Mouse (Mus musculus): ENCODE measurements around the gene Nt5c3. TPM values are rescaled to one million over a fixed set of nuclear protein-coding genes. Genes with fewer than 3 reads are reported as not detected.

The Nt5c3 gene
- polyA plus RNA-seq, 1 experiment from 2014 or later, result 55.6 TPM

DNA sequence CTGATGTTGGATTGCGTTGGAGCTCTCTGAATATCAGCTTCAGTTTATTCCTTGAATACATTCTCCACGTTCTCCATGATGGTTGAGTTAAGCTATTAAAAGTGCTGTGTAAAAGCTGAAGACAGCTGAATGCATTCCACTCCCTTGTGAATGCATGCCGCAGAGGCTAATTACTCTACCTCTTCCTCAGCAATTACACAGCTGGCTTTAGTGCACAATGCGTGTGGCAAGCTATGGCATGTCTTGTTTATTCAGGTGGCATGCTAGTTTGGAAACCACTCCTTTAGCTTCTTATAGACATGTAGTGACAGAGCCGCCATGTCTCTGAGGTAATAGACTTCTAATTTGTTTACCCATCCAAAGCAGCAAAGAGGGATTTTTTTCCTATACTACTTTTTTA, 67.0 kb downstream of the Nt5c3 start:
- Histone ChIP-seq H3K9ac (no peak overlapping the region), H3K27ac (no peak overlapping the region), H3K4me1 (no peaks in the 10 kb centered on the region), H3K4me2 (no peak overlapping the region), H3K9me3 (no peaks in the 10 kb centered on the region), H3K36me3 (peaks cover 51% of the 10 kb centered on the region), H3K4me3 (no peak overlapping the region), H3K27me3 (no peaks in the 10 kb centered on the region)
- 64% methylated on average over 5 of the region's 5 CpGs for WGBS
- 0 out of 2 replicates have a peak, but pooled peaks have one; percentile 14 for ATAC-seq (ENCODE audit: insufficient number of reproducible peaks, low FRiP score, low TSS enrichment, low read depth)

DNA sequence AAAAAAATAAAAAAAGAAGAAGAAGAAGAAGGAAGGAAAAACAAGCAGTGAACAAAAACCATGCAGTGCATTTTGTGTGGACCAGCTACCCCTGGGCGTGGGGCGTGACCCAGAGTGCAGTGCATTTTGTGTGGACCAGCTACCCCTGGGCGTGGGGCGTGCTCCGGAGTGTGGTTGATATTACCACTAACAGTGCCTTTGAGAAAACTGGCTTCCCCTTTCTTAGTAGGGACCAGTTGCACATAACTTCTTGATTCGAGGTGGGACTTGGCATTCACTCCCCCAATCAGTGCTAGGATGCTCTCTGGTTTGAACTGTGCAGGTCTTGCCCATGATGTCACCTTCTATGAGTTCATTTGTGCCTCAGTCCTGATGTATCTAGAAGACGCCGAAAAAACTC, 68.9 kb downstream of the Nt5c3 start:
- Histone ChIP-seq H3K4me3 (no peak overlapping the region), H3K4me2 (no peak overlapping the region), H3K4me1 (no peaks in the 10 kb centered on the region), H3K9me3 (no peaks in the 10 kb centered on the region), H3K9ac (no peak overlapping the region), H3K36me3 (peaks cover 52% of the 10 kb centered on the region), H3K27ac (no peak overlapping the region), H3K27me3 (no peaks in the 10 kb centered on the region)
- 92% methylated on average over 8 of the region's 8 CpGs for WGBS
- ATAC-seq (ENCODE audit: insufficient number of reproducible peaks, low FRiP score, low TSS enrichment, low read depth), result no peak

DNA sequence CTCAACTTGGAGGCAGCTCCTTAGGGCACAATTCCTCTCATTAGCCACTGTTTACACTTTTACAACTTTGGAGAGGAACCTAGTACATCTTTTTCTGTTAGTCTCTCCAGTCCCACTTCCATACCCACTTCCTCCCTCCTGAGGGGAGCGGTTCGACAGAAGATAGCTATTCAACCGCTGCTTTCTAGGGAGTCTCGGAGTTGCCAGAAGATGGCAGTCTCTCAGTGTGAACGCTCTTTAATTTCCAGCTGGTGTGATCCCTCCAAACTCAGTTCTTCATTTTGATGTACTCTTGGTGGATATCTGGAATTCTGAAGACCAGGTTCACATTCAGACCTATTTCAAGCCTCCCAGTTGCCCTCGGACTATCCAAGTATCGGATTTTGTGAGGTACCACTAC, 73.4 kb downstream of the Nt5c3 start:
- H3K36me3 ChIP-seq, result peaks cover 46% of the 10 kb centered on the region
- no peak overlapping the region for H3K9ac ChIP-seq
- no peak for ATAC-seq (ENCODE audit: insufficient number of reproducible peaks, low FRiP score, low TSS enrichment, low read depth)
- no peak overlapping the region for H3K27ac ChIP-seq
- 81% methylated on average over 7 of the region's 7 CpGs for WGBS
- no peak overlapping the region for H3K4me3 ChIP-seq
- no peak overlapping the region for H3K4me2 ChIP-seq
- H3K9me3 ChIP-seq, result no peaks in the 10 kb centered on the region
- no peaks in the 10 kb centered on the region for H3K4me1 ChIP-seq
- no peaks in the 10 kb centered on the region for H3K27me3 ChIP-seq

DNA sequence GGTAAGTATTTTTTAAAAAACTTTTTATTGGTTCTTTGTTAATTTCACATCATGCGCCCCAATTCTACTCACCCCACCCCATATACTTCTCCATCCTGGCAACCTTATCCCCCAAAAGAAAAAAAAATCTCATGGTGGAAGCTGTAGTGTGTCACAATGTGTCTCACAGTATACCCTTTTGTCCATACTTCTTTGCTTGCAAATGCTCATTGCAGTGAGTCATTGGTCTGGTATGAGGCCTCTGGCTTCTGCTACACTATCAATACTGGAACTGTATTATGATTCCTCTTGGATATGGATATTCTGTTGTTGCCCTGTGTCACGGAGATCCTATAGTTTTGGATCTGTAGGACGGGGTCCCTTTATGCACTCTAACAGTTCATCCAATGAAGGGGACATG, 74.8 kb downstream of the Nt5c3 start:
- H3K9ac ChIP-seq, result no peak overlapping the region
- H3K4me1 ChIP-seq, result no peaks in the 10 kb centered on the region
- H3K4me3 ChIP-seq, result no peak overlapping the region
- peaks cover 46% of the 10 kb centered on the region for H3K36me3 ChIP-seq
- WGBS, result 89% methylated on average over 3 of the region's 3 CpGs
- H3K4me2 ChIP-seq, result no peak overlapping the region
- no peak for ATAC-seq (ENCODE audit: insufficient number of reproducible peaks, low FRiP score, low TSS enrichment, low read depth)
- H3K27ac ChIP-seq, result no peak overlapping the region
- H3K27me3 ChIP-seq, result no peaks in the 10 kb centered on the region
- no peaks in the 10 kb centered on the region for H3K9me3 ChIP-seq

DNA sequence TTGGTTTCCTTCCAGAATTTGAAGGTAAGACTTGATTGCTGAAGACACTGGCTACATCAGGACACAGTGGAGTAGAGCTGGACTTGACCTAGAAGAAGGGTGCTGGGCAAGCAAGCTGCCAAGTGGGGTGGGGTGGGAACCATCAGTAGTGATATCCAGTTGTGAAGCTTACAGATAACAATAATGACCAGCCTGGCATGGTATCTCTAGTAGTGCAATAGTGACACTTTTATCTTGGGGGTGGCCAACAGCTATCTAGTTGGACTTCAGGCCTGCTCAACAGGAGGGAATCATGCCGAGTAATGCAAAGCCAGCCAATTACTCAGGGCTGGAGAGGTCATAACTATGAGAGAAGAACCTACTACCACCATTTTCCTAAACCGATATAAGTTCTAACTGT, 79.4 kb downstream of the Nt5c3 start:
- H3K27ac ChIP-seq, result no peak overlapping the region
- H3K4me3 ChIP-seq, result no peak overlapping the region
- H3K27me3 ChIP-seq, result no peaks in the 10 kb centered on the region
- H3K36me3 ChIP-seq, result peaks cover 19% of the 10 kb centered on the region
- ATAC-seq (ENCODE audit: insufficient number of reproducible peaks, low FRiP score, low TSS enrichment, low read depth), result no peak
- 89% methylated on average over 2 of the region's 2 CpGs for WGBS
- no peaks in the 10 kb centered on the region for H3K4me1 ChIP-seq
- H3K9ac ChIP-seq, result no peak overlapping the region
- no peak overlapping the region for H3K4me2 ChIP-seq
- H3K9me3 ChIP-seq, result no peaks in the 10 kb centered on the region

DNA sequence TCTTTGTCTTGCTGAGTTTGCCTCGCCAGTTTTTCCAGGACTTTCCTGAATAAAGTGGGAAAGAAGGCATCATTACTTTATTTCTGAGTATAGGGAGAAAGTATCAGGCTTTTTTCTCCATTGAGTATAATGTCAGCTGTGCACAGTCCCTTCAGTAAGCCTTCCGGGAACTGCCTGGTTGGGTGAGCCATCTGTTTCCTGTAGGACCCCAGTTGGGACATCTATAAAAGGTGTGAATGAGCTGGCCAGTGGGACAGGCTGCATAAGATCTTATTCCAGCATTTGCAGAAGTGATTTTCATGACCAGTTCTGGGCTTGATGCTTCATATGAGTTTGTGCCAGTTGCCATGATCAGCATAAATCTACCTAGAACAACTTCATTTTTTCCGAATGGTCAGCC, 80.5 kb downstream of the Nt5c3 start:
- 67% methylated on average over 3 of the region's 3 CpGs for WGBS
- no peak for ATAC-seq (ENCODE audit: insufficient number of reproducible peaks, low FRiP score, low TSS enrichment, low read depth)
- peaks cover 18% of the 10 kb centered on the region for H3K36me3 ChIP-seq

DNA sequence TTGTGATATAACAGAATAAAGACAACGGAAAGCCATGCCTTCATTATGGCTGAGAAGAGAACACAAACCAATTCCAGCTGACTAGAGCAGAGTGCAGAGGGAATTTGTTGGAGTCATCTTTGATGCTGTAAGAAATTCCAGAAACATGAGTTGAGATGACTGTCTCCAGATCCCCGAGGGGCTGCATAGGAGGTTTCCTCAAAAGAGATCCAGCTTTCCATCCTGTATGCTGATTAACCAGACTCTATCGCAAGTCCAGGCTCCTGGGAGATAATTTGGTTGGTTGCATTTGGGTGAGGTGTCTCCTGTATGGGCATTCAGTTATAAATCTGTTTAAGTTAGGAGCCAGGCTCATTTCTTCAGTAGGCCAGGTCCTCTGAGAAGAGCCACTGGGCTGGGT, 86.1 kb downstream of the Nt5c3 start:
- peaks cover 13% of the 10 kb centered on the region for H3K4me1 ChIP-seq
- H3K9ac ChIP-seq, result no peak overlapping the region
- H3K36me3 ChIP-seq, result peaks cover 26% of the 10 kb centered on the region
- 69% methylated on average over 3 of the region's 3 CpGs for WGBS
- H3K4me2 ChIP-seq, result no peak overlapping the region
- H3K27me3 ChIP-seq, result no peaks in the 10 kb centered on the region
- no peak overlapping the region for H3K4me3 ChIP-seq
- no peak overlapping the region for H3K27ac ChIP-seq
- ATAC-seq (ENCODE audit: insufficient number of reproducible peaks, low FRiP score, low TSS enrichment, low read depth), result no peak
- no peaks in the 10 kb centered on the region for H3K9me3 ChIP-seq

More for the DNA sequence above, 80.5 kb downstream of the Nt5c3 start:
- Histone ChIP-seq H3K27me3 (no peaks in the 10 kb centered on the region), H3K4me3 (no peak overlapping the region), H3K4me1 (no peaks in the 10 kb centered on the region), H3K9me3 (no peaks in the 10 kb centered on the region), H3K27ac (no peak overlapping the region), H3K9ac (no peak overlapping the region), H3K4me2 (no peak overlapping the region)

DNA sequence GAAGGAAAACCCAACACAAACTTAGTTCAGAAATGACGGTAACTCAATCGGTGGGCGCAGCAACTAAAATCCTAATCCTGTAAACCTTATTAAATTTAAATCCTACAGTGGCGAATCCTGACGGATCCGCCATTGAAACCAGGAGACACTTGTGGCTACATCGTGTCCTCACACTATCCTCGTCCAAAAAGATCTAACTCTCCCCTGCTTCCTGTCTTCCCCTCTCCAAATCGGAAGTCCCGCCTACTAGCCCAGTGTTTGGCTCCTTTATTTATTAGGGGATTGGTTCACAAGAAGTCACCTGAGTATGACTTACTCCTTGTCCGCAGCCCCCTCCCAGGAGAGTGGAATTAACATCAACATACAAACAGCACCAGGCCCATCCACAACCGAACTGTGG, 86.6 kb downstream of the Nt5c3 start:
- no peak overlapping the region for H3K4me3 ChIP-seq
- H3K4me2 ChIP-seq, result no peak overlapping the region
- peaks cover 13% of the 10 kb centered on the region for H3K4me1 ChIP-seq
- H3K27ac ChIP-seq, result no peak overlapping the region
- ATAC-seq (ENCODE audit: insufficient number of reproducible peaks, low FRiP score, low TSS enrichment, low read depth), result no peak
- no peaks in the 10 kb centered on the region for H3K9me3 ChIP-seq
- 93% methylated on average over 12 of the region's 12 CpGs for WGBS
- no peak overlapping the region for H3K9ac ChIP-seq
- H3K36me3 ChIP-seq, result peaks cover 26% of the 10 kb centered on the region
- H3K27me3 ChIP-seq, result no peaks in the 10 kb centered on the region

DNA sequence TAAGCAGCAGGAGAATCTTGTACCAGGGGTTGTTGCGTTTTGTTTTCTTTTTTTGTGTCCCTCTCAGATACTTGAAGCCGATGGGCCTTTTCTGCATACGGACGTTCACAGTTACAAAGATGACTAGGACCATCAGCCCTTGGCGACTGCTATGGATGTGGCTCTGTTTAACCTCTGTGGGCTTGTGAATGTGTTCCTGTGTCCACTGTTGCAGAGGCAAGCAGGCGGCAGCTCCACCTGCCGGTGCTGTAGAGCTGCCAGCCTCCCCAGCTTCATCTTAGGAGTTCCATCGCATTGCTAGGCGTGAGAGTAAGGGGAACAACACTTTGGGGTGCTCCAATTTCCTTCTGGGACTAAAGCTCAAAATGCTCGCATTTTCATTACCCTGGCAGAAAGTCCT, 88.2 kb downstream of the Nt5c3 start:
- Histone ChIP-seq H3K9me3 (no peaks in the 10 kb centered on the region), H3K27ac (no peak overlapping the region), H3K4me1 (peaks cover 13% of the 10 kb centered on the region), H3K9ac (no peak overlapping the region), H3K36me3 (peaks cover 21% of the 10 kb centered on the region), H3K4me2 (no peak overlapping the region), H3K27me3 (no peaks in the 10 kb centered on the region), H3K4me3 (no peak overlapping the region)
- no peak for ATAC-seq (ENCODE audit: insufficient number of reproducible peaks, low FRiP score, low TSS enrichment, low read depth)
- 85% methylated on average over 10 of the region's 10 CpGs for WGBS

DNA sequence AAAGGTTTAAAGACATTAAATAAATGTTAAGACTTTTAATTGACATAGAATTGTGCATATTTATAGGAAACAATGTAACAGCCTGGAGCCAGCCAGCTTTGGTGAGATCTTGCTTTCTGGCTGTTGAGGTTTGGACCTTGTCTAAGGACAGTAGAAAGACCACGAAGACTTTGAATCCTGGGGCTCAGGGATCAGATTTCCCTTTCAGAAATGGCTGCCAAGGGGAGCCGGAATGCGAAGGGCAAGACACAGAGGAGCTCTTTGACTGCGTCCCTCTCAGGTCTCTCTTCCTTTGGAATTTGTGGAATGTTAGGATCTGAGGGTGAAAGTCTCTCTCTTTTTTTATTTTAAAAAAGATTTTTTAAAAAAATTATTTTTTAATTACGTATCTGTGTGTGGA, 89.0 kb downstream of the Nt5c3 start:
- H3K4me1 ChIP-seq, result peaks cover 13% of the 10 kb centered on the region
- WGBS, result 53% methylated on average over 5 of the region's 5 CpGs
- H3K4me3 ChIP-seq, result no peak overlapping the region
- H3K9me3 ChIP-seq, result no peaks in the 10 kb centered on the region
- ATAC-seq (ENCODE audit: insufficient number of reproducible peaks, low FRiP score, low TSS enrichment, low read depth), result no peak
- H3K27me3 ChIP-seq, result no peaks in the 10 kb centered on the region
- H3K4me2 ChIP-seq, result no peak overlapping the region
- peaks cover 19% of the 10 kb centered on the region for H3K36me3 ChIP-seq
- H3K27ac ChIP-seq, result 0 out of 2 replicates have a peak overlapping the region, but pooled peaks have one; percentile 5
- no peak overlapping the region for H3K9ac ChIP-seq

DNA sequence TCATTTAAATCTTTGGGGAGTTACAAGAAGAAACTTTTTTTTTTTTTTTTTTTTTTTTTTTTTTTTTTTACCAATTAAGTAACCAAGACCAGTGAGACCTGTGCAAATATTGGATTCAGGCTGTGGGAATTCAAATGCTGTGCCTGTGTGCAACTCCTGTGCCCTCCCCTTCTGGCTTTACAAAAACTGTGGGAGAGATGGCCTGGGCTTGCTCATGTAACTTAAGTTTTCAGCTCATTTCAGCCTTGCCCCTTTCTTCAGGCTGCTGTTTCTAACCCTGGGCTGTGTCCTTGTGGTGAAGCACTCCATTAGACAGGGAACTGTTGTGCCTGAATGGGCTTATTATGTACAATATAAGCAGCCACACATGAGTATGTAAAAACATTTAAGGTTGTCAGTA, 90.9 kb downstream of the Nt5c3 start:
- H3K27me3 ChIP-seq, result no peaks in the 10 kb centered on the region
- no peaks in the 10 kb centered on the region for H3K9me3 ChIP-seq
- H3K4me3 ChIP-seq, result peak overlapping the region; percentile 75
- no peak for ATAC-seq (ENCODE audit: insufficient number of reproducible peaks, low FRiP score, low TSS enrichment, low read depth)
- peak overlapping the region; percentile 57 for H3K4me2 ChIP-seq
- H3K36me3 ChIP-seq, result peaks cover 17% of the 10 kb centered on the region
- 0 out of 2 replicates have a peak overlapping the region, but pooled peaks have one; percentile 43 for H3K27ac ChIP-seq
- no peak overlapping the region for H3K9ac ChIP-seq
- peaks cover 13% of the 10 kb centered on the region for H3K4me1 ChIP-seq

DNA sequence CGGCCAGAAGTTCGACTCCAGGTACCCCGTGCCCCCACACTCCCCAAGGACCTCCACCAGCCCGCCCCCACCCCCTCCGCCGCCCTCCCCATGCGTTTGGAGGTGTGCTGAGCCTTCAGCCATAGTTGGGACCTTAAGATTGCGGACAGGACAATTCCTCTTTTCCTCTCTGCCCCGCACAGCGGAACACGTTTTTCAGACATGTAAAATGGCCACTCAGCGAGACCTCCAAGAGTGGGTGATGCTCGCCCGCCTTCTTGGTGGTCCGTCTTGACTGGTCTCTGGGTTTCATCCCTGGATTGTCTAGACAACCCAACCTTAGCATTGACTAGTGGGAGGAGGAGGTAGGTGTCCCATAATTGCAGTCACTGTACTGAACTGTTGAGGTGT, 91.3 kb downstream of the Nt5c3 start:
- Histone ChIP-seq H3K9me3 (no peaks in the 10 kb centered on the region), H3K9ac (peak overlapping the region; percentile 82), H3K27me3 (no peaks in the 10 kb centered on the region), H3K4me3 (peak overlapping the region; percentile 75), H3K27ac (peak overlapping the region; percentile 93), H3K4me2 (peak overlapping the region; percentile 57), H3K4me1 (peaks cover 13% of the 10 kb centered on the region), H3K36me3 (peaks cover 14% of the 10 kb centered on the region)
- ATAC-seq (ENCODE audit: insufficient number of reproducible peaks, low FRiP score, low TSS enrichment, low read depth), result no peak; the same call in 1 of the 2 replicates
- 2% methylated on average over 15 of the region's 15 CpGs for WGBS
